Mouse (Mus musculus): ENCODE measurements at regions not wholly inside any gene's neighbourhood (a gene's known extent, or its start where the extent isn't known, plus 50 kb on each side); places are given as distances from the start of the nearest gene placed in this dataset.

- no peak for DNase-seq
- intact Hi-C loops (cut with DNase I) = no loop called here
These were observed 515.9 kb downstream of the Tns3 start for GRCm38 (mm10) chr11:8148485-8148825.

- intact Hi-C loops (cut with DNase I) = no loop called here
- no peak for DNase-seq
These were observed 516.4 kb downstream of the Tns3 start for GRCm38 (mm10) chr11:8147790-8148484.

- intact Hi-C loops (cut with DNase I) = loop anchor here (10.0 kb wide), 1 partner anchor 923 kb away; the partner anchor contains the start of gene Igfbp3
- DNase-seq = no peak
These were observed 527.0 kb downstream of the Tns3 start for GRCm38 (mm10) chr11:8137366-8137765.

- intact Hi-C loops (cut with DNase I) = loop anchor here (10.0 kb wide), 1 partner anchor 922 kb away; the partner anchor contains the start of gene Igfbp3
These were observed 527.7 kb downstream of the Tns3 start for GRCm38 (mm10) chr11:8136666-8137065.

GRCm38 (mm10) chr11:8109286-8109685 is 555.0 kb downstream of the Tns3 start:
- no peak for DNase-seq

More at GRCm38 (mm10) chr11:8136666-8137065, 527.7 kb downstream of the Tns3 start:
- no peak for DNase-seq

GRCm38 (mm10) chr11:8101091-8101490 is 563.2 kb downstream of the Tns3 start:
- DNase-seq = peak in 1 of 2 experiments; percentile 6

More at GRCm38 (mm10) chr11:8109286-8109685, 555.0 kb downstream of the Tns3 start:
- intact Hi-C loops (cut with DNase I) = no loop called here

GRCm38 (mm10) chr11:8084328-8084727 is 580.0 kb downstream of the Tns3 start:
- DNase-seq = no peak
- intact Hi-C loops (cut with DNase I) = no loop called here

More at GRCm38 (mm10) chr11:8101091-8101490, 563.2 kb downstream of the Tns3 start:
- intact Hi-C loops (cut with DNase I) = no loop called here

GRCm38 (mm10) chr11:8082811-8083210 is 581.5 kb downstream of the Tns3 start:
- DNase-seq = no peak

GRCm38 (mm10) chr11:8073321-8073720 is 591.0 kb downstream of the Tns3 start:
- DNase-seq = no peak
- intact Hi-C loops (cut with DNase I) = no loop called here

More at GRCm38 (mm10) chr11:8082811-8083210, 581.5 kb downstream of the Tns3 start:
- intact Hi-C loops (cut with DNase I) = no loop called here

- no peak for DNase-seq
- intact Hi-C loops (cut with DNase I) = no loop called here
These were observed 595.5 kb downstream of the Tns3 start for GRCm38 (mm10) chr11:8068873-8069272.

- DNase-seq = no peak
- intact Hi-C loops (cut with DNase I) = no loop called here
These were observed 597.0 kb downstream of the Tns3 start for GRCm38 (mm10) chr11:8067330-8067729.

GRCm38 (mm10) chr11:8065811-8066210 is 598.5 kb downstream of the Tns3 start:
- intact Hi-C loops (cut with DNase I) = no loop called here
- DNase-seq = no peak

- DNase-seq = no peak
- intact Hi-C loops (cut with DNase I) = no loop called here
These were observed 599.2 kb downstream of the Tns3 start for GRCm38 (mm10) chr11:8065086-8065485.

- no peak for DNase-seq
- intact Hi-C loops (cut with DNase I) = no loop called here
These were observed 602.3 kb downstream of the Tns3 start for GRCm38 (mm10) chr11:8061989-8062388.

- DNase-seq = no peak
- intact Hi-C loops (cut with DNase I) = no loop called here
These were observed 602.8 kb downstream of the Tns3 start for GRCm38 (mm10) chr11:8061573-8061972.

GRCm38 (mm10) chr11:8051499-8051898 is 612.8 kb downstream of the Tns3 start:
- intact Hi-C loops (cut with DNase I) = no loop called here
- DNase-seq = no peak

GRCm38 (mm10) chr11:8045086-8045485 is 619.2 kb downstream of the Tns3 start:
- intact Hi-C loops (cut with DNase I) = no loop called here
- DNase-seq = no peak

- intact Hi-C loops (cut with DNase I) = no loop called here
- no peak for DNase-seq
These were observed 634.2 kb downstream of the Tns3 start for GRCm38 (mm10) chr11:8030119-8030518.

GRCm38 (mm10) chr11:8007801-8008200 is 656.5 kb downstream of the Tns3 start:
- no peak for DNase-seq
- intact Hi-C loops (cut with DNase I) = no loop called here

- no peak for DNase-seq
- intact Hi-C loops (cut with DNase I) = no loop called here
These were observed 683.3 kb downstream of the Tns3 start for GRCm38 (mm10) chr11:7981031-7981430.

GRCm38 (mm10) chr11:7975845-7976244 is 688.5 kb downstream of the Tns3 start:
- DNase-seq = no peak
- intact Hi-C loops (cut with DNase I) = no loop called here

GRCm38 (mm10) chr11:7949931-7950330 is 714.4 kb downstream of the Tns3 start:
- intact Hi-C loops (cut with DNase I) = no loop called here

More at GRCm38 (mm10) chr11:7949931-7950330, 714.4 kb downstream of the Tns3 start:
- DNase-seq = no peak

Data from gastrocnemius, postnatal 36 days (tissue).